Mouse (Mus musculus): ENCODE data around the gene Mcts2. TPM values are rescaled to one million over a fixed set of nuclear protein-coding genes. Genes with fewer than 3 reads are reported as not detected.

Mcts2 gene
- 19.3 and 26.8 TPM in 2 replicates for polyA plus RNA-seq (2021; fragmentation: Nextera tagmentation)
- long read RNA-seq, experiment 1, partial matches to known transcripts: 0 of 2 reads
- long read RNA-seq, experiment 1, other reads (novel, unspliced or antisense): 0 of 2 reads
- long read RNA-seq, experiment 2, transcript Mcts2-201 (1 exons, 912 nt): major isoform, 27 of 27 reads
- long read RNA-seq, experiment 2, partial matches to known transcripts: 0 of 27 reads
- long read RNA-seq, experiment 2, other reads (novel, unspliced or antisense): 0 of 27 reads

DNA sequence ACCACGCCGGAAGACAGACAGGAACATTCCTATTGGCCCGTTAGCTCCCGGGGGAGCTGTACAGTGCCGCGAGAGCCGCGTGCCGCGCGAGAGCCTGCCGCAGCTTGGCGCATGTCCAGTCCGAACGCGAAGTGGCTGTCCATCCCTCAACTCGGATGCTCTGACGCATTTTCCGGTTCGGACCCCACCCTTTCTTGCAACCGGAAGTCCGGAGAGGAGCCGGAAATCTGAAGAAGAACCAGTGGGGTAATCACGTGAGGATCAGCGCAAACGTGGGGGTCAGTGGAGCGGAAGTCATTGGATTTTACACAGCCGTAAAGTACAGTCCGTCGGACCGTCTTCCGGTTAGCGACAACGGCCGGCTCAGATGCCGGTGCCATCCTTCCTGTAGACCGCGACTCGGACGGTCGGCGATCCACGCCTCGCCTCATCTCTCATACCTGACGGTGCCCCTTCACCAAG lies at the start of gene Mcts2:
Gene Mcts2, plus strand, starts transcription at position 230 of the 462 bp plus-strand sequence.

DNA sequence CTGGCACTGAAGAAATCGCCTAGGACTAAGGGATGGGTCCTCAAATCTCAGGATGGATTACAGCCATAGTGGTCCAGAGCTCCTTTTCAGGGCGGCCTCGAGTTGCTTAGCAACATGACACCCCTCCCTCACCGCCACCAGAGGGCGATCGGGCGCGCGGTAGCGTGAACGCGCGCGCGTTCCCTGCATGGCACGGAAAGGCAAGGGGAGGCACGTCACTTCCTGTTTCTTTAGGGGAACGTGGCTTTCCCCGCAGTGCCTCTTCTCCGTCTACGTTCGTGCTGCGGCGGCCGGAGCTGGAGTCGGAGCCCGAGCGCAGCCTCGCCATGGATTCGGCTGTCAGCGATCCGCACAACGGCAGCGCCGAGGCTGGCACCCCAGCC lies 17.6 kb upstream of the Mcts2 start, which contains the start of gene H13:
Gene H13, plus strand, starts transcription at position 206 of the 383 bp plus-strand sequence.

DNA sequence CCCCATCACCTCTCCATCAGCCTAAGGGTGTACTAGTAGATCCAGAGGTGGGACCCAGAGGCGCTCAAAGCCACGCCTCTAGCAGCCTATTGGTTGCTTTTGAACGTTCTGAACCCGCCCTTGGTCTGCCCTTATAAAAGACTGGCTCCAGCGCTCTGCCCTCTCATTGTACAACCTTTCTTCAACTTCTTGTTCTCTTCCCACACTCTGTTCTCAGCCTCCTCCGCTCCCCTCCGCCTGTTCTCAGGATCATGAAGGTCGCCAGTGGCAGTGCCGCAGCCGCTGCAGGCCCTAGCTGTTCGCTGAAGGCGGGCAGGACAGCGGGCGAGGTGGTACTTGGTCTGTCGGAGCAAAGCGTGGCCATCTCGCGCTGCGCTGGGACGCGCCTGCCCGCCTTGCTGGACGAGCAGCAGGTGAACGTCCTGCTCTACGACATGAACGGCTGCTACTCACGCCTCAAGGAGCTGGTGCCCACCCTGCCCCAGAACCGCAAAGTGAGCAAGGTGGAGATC lies 49.3 kb downstream of the Mcts2 start, which contains the start of gene Id1:
Gene Id1, plus strand, starts transcription at position 162 of the 512 bp plus-strand sequence.

Other genes with a start within 250 kb of the Mcts2 start
- not detected in 2 replicates for gene Defb23, start 222.4 kb upstream of the Mcts2 start, polyA plus RNA-seq (2021; fragmentation: Nextera tagmentation)
- gene Defb20, start 210.0 kb upstream of the Mcts2 start, polyA plus RNA-seq (2021; fragmentation: Nextera tagmentation): not detected in 2 replicates
- gene Defb22, start 196.9 kb upstream of the Mcts2 start, polyA plus RNA-seq (2021; fragmentation: Nextera tagmentation): not detected in 2 replicates
- gene Defb26, start 175.3 kb upstream of the Mcts2 start, polyA plus RNA-seq (2021; fragmentation: Nextera tagmentation): not detected in 2 replicates
- gene Defb28, start 168.8 kb upstream of the Mcts2 start, polyA plus RNA-seq (2021; fragmentation: Nextera tagmentation): not detected in 2 replicates
- gene Defb29, start 146.9 kb upstream of the Mcts2 start, polyA plus RNA-seq (2021; fragmentation: Nextera tagmentation): not detected in 2 replicates
- not detected in 2 replicates for gene Gm17416, start 117.7 kb upstream of the Mcts2 start, polyA plus RNA-seq (2021; fragmentation: Nextera tagmentation)
- gene Defb21, start 114.3 kb upstream of the Mcts2 start, polyA plus RNA-seq (2021; fragmentation: Nextera tagmentation): not detected in 2 replicates
- gene Defb19, start 106.7 kb upstream of the Mcts2 start, polyA plus RNA-seq (2021; fragmentation: Nextera tagmentation): not detected in 2 replicates
- gene Defb45, start 87.6 kb upstream of the Mcts2 start, polyA plus RNA-seq (2021; fragmentation: Nextera tagmentation): not detected in 2 replicates
- not detected in 2 replicates for gene Defb36, start 82.7 kb upstream of the Mcts2 start, polyA plus RNA-seq (2021; fragmentation: Nextera tagmentation)
- gene Defb25, start 64.0 kb upstream of the Mcts2 start, polyA plus RNA-seq (2021; fragmentation: Nextera tagmentation): not detected in 2 replicates
- gene Rem1, start 60.1 kb upstream of the Mcts2 start, polyA plus RNA-seq (2021; fragmentation: Nextera tagmentation): 0.38 and 0.47 TPM in 2 replicates
- gene H13, start 17.6 kb upstream of the Mcts2 start, polyA plus RNA-seq (2021; fragmentation: Nextera tagmentation): 53.8 and 63.9 TPM in 2 replicates
- 15.0 and 15.2 TPM in 2 replicates for gene Id1, start 49.2 kb downstream of the Mcts2 start, polyA plus RNA-seq (2021; fragmentation: Nextera tagmentation)
- gene Cox4i2, start 67.1 kb downstream of the Mcts2 start, polyA plus RNA-seq (2021; fragmentation: Nextera tagmentation): 6.5 and 6.9 TPM in 2 replicates
- 145 and 169 TPM in 2 replicates for gene Bcl2l1, start 144.7 kb downstream of the Mcts2 start, polyA plus RNA-seq (2021; fragmentation: Nextera tagmentation)
- gene Tpx2, start 160.9 kb downstream of the Mcts2 start, polyA plus RNA-seq (2021; fragmentation: Nextera tagmentation): 0.74 and 1.2 TPM in 2 replicates
- gene Mylk2, start 224.3 kb downstream of the Mcts2 start, polyA plus RNA-seq (2021; fragmentation: Nextera tagmentation): not detected in 2 replicates
- 0.68 and 0.96 TPM in 2 replicates for gene Foxs1, start 246.2 kb downstream of the Mcts2 start, polyA plus RNA-seq (2021; fragmentation: Nextera tagmentation)

Data from left cerebral cortex, adult 6 months (tissue).